Mouse (Mus musculus) G1E (cell line): Measurements from ENCODE around the gene Fam189a1. TPM values are rescaled to one million over a fixed set of nuclear protein-coding genes. Genes with fewer than 3 reads are reported as not detected.
A peak's percentile ranks its signal among the peaks of the same experiment; 100 is the strongest.

Experiments used
- ATAC-seq: 2 replicates; pipeline ENCODE4 v1.8.0; 2016; ENCODE audit warnings: mild to moderate bottlenecking; ENCODE audit not compliant: insufficient number of reproducible peaks, poor library complexity, low FRiP score, severe bottlenecking; ENCODE audit errors: extremely low read depth
- DNase-seq: peaks from one replicate; pipeline ENCODE4 v3.0.0; 2012; ENCODE audit warnings: low spot score
- H3K27me3 ChIP-seq: 2 replicates; pipeline ENCODE4 v1.6.1; 2012; ENCODE audit warnings: mild to moderate bottlenecking, low read length, inconsistent platforms; ENCODE audit not compliant: insufficient read depth
- H3K36me3 ChIP-seq: replicated peaks from 2 replicates; pipeline ENCODE3; 2012; ENCODE audit warnings: mild to moderate bottlenecking, inconsistent platforms
- H3K4me1 ChIP-seq: 2 replicates; pipeline ENCODE4 v1.6.1; 2012; ENCODE audit warnings: low read depth, low read length, inconsistent platforms, mixed read lengths; ENCODE audit not compliant: insufficient read depth
- H3K4me3 ChIP-seq: 2 replicates; pipeline ENCODE4 v1.5.1; 2012; ENCODE audit warnings: low read depth, mild to moderate bottlenecking, inconsistent platforms, low read length, moderate library complexity, mixed read lengths
- H3K9me3 ChIP-seq: replicated peaks from 2 replicates; pipeline ENCODE4 v1.6.1; 2012; ENCODE audit warnings: inconsistent platforms
- CTCF ChIP-seq: IDR thresholded peaks from 2 replicates; pipeline ENCODE4 v1.5.1; 2012; ENCODE audit warnings: low read depth, low read length, inconsistent platforms, mixed read lengths
- GATA1 ChIP-seq: IDR thresholded peaks from 2 replicates; pipeline ENCODE4 v1.6.1; 2012; ENCODE audit warnings: borderline replicate concordance, low read length, inconsistent platforms, mixed read lengths
- GATA2 ChIP-seq: IDR thresholded peaks from 2 replicates; pipeline ENCODE4 v1.6.1; 2012; ENCODE audit warnings: low read depth, low read length, inconsistent platforms, borderline replicate concordance
- POLR2AphosphoS5 ChIP-seq: IDR thresholded peaks from 2 replicates; pipeline ENCODE4 v1.6.1; 2012; ENCODE audit warnings: low read depth, low read length, inconsistent platforms; ENCODE audit not compliant: insufficient replicate concordance
- TAL1 ChIP-seq: conservative IDR thresholded peaks from 2 replicates; pipeline ENCODE4 v1.6.1; 2012; ENCODE audit warnings: low read depth, low read length, inconsistent platforms, mixed read lengths
- polyA plus RNA-seq: library from polyadenylated mRNA; stranded (reverse); fragments of >175 nt; gene quantifications from 2 replicates; pipeline ENCODE4 v1.2.3, GENCODE M21; 2012
- total RNA-seq, 2 experiments: library from RNA; stranded (forward) in 1 of 2; stranded (reverse) in 1 of 2; fragments of 200-1000 nt in 1 of 2; fragments of >200 nt in 1 of 2; fragmentation: Nextera tagmentation in 1 of 2; gene quantifications; 2 replicates each; pipeline ENCODE4 v1.2.3; 2014 to 2017

The Fam189a1 gene
- total and polyA plus RNA-seq, 3 experiments = 0.16 TPM; not detected in 2

GRCm38 (mm10) chr7:65073555-65073954 is 82.8 kb downstream of the Fam189a1 start:
- no peaks in the 10 kb centered on the region for H3K4me1 ChIP-seq
- DNase-seq (no peak), ATAC-seq (no peak)
- no peak overlapping the region for H3K4me3 ChIP-seq
- H3K9me3 ChIP-seq = peaks cover 16% of the 10 kb centered on the region
- no peaks in the 10 kb centered on the region for H3K36me3 ChIP-seq
- TF ChIP-seq CTCF (0 out of 2 replicates have a peak, but pooled peaks have one; percentile 13), GATA1 (no peak)
- no peaks in the 10 kb centered on the region for H3K27me3 ChIP-seq

DNA sequence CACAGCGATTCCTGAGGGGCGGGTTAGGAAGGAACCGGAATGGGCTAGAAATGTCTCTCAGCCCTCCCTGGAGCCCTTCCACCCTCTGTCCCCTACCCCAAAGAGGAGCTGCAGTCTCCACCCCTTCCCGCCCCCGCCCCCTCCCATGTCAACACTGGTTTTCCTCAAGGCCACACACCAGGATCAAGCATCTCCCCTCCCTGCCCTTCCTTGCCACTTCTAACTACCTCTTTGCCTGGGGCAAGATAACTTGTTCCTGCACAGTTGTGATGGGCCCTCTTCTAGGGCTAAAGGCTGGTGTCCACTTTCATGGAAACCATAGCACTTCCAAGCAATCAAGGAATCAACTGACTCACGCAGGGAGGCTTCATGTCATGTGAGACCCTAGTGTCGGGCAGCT is 90.2 kb downstream of the Fam189a1 start:
- no peak for DNase-seq
- no peak for ATAC-seq
- Histone ChIP-seq H3K9me3 (peaks cover 11% of the 10 kb centered on the region), H3K4me1 (no peaks in the 10 kb centered on the region), H3K27me3 (no peaks in the 10 kb centered on the region), H3K36me3 (no peaks in the 10 kb centered on the region), H3K4me3 (no peak overlapping the region)
- no peak for TF ChIP-seq GATA1
- TF ChIP-seq GATA2 = no peak
- TF ChIP-seq CTCF = no peak
- no peak for TF ChIP-seq TAL1
- no peak for TF ChIP-seq POLR2AphosphoS5

- no peak overlapping the region for H3K4me3 ChIP-seq
- H3K27me3 ChIP-seq = no peaks in the 10 kb centered on the region
- H3K36me3 ChIP-seq = no peaks in the 10 kb centered on the region
- H3K9me3 ChIP-seq = peaks cover 14% of the 10 kb centered on the region
- TF ChIP-seq GATA1 = no peak
- no peak for TF ChIP-seq TAL1
- no peak for TF ChIP-seq POLR2AphosphoS5
- no peak for TF ChIP-seq GATA2
- TF ChIP-seq CTCF = no peak
- no peak for DNase-seq
- ATAC-seq = no peak
- H3K4me1 ChIP-seq = no peaks in the 10 kb centered on the region
Observed at GRCm38 (mm10) chr7:65065457-65065856, 90.9 kb downstream of the Fam189a1 start.

GRCm38 (mm10) chr7:65064638-65065037 is 91.7 kb downstream of the Fam189a1 start:
- H3K36me3 ChIP-seq = no peaks in the 10 kb centered on the region
- no peaks in the 10 kb centered on the region for H3K4me1 ChIP-seq
- H3K4me3 ChIP-seq = no peak overlapping the region
- no peak for TF ChIP-seq CTCF
- TF ChIP-seq GATA2 = no peak
- TF ChIP-seq GATA1 = no peak
- TF ChIP-seq TAL1 = no peak
- TF ChIP-seq POLR2AphosphoS5 = no peak
- peaks cover 12% of the 10 kb centered on the region for H3K9me3 ChIP-seq
- H3K27me3 ChIP-seq = no peaks in the 10 kb centered on the region
- DNase-seq (no peak), ATAC-seq (no peak)

GRCm38 (mm10) chr7:65064096-65064495 is 92.3 kb downstream of the Fam189a1 start:
- TF ChIP-seq GATA2 = no peak
- no peak for TF ChIP-seq GATA1
- Histone ChIP-seq H3K36me3 (no peaks in the 10 kb centered on the region), H3K4me3 (no peak overlapping the region), H3K4me1 (no peaks in the 10 kb centered on the region), H3K27me3 (no peaks in the 10 kb centered on the region), H3K9me3 (peaks cover 15% of the 10 kb centered on the region; the same call in 1 of the 2 replicates)
- ATAC-seq (no peak), DNase-seq (no peak)

DNA sequence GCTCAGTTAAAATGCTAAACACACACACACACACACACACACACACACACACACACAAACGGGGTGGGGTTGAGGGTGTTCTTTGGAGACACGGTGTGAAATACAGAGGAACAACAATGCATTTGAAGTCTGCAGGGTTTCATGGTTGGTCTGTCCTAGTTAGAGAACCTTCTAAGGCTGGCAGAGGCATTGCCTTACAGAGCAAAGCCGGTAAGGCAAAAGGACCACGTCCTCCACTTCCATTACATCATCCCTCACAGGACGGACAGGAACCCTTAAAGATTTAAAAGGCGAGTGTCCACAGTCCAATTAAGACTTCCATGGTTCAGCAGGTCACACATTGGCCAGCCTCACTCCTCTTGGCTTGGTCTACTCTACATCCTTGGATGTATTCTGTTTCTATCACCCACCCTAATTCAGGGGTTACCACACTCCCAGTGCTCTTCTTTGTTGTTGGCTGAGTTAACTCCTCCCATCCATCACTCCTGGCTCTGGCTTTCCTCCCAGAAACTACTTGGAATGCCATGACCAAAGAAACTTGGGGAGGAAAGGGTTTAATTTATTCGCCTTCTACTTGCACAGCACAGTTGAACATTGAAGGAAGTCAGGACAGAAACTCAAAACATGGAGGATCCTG is 96.1 kb downstream of the Fam189a1 start:
- Histone ChIP-seq H3K36me3 (no peaks in the 10 kb centered on the region), H3K4me1 (no peaks in the 10 kb centered on the region), H3K27me3 (no peaks in the 10 kb centered on the region), H3K9me3 (0 out of 2 replicates have a peak, but pooled peaks cover 16% of the 10 kb centered on the region), H3K4me3 (no peak overlapping the region)
- no peak for ATAC-seq
- TF ChIP-seq POLR2AphosphoS5 = no peak
- no peak for TF ChIP-seq GATA2
- no peak for TF ChIP-seq GATA1
- no peak for TF ChIP-seq TAL1
- no peak for TF ChIP-seq CTCF
- no peak for DNase-seq
